8 mouse cellular contexts compared by ENCODE assay signal in the genomic region with DNA sequence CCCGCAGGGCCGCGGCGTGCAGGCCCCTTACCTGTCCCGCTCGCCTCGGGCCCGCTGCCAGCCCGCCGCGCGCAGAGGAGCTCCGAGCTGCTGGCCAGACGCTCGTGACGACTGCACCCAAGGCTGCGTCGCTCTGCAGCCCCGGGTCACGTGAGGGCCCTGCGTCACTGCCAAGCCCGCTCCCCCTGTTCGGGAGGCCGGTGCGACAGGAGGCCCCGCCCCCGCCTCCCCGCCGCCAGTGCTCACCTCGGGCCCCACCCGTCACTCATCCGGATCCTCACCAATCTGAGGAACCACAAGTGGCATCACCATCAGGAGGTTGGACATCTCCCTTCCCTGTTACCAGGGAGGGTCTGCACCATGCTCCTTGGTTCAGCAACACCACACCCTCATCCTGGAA. TPM values are rescaled to one million over a fixed set of nuclear protein-coding genes. Genes with fewer than 3 reads are reported as not detected.
A peak's percentile ranks its signal among the peaks of the same experiment; 100 is the strongest.
DNase-seq lines count a peak whose midpoint lies in the region; ATAC-seq and TF ChIP-seq lines count a peak whose summit lies in the region.
"Not testable (repeated sequence)": the region's sequence is repeated elsewhere in the genome, so short reads cannot be mapped to it uniquely, and the experiment has no call there.

A gene (minus strand): TSS at position 217 of the 400 bp plus-strand sequence.

- DNase-seq in adrenal gland, adult 2 months; lung, adult 2 months: not testable (repeated sequence)
- peak; percentile 3 for DNase-seq in embryo, embryonic 10 days (ENCODE audit: low spot score)
- peak; percentile 2 to 22 for DNase-seq in frontal cortex, adult 2 months (ENCODE audit: extremely low spot score in 1 of 2, low spot score in 1 of 2)
- peak; percentile 20 for DNase-seq in hindbrain, postnatal 0 days (ENCODE audit: low spot score)
- peak; percentile 10 for DNase-seq in left cerebral cortex, adult 11 months (ENCODE audit: low spot score)
- DNase-seq in thymus, postnatal 4 days, result peak; percentile 34

- H3K36me3 ChIP-seq in hindbrain, postnatal 0 days (ENCODE audit: insufficient read depth, low read length); neural tube, embryonic 15.5 days: not testable (repeated sequence)

- not testable (repeated sequence) for TF ChIP-seq POLR2A in lung, adult 2 months (IDR thresholded peaks at IDR 0.05; ENCODE audit: borderline replicate concordance, extremely low read depth, low read depth, low read length)

- not testable (repeated sequence) for H3K4me1 ChIP-seq in hindbrain, postnatal 0 days (ENCODE audit: insufficient read depth, low read length); lung, adult 2 months (ENCODE audit: control insufficient read depth, insufficient read depth, low read length); neural tube, embryonic 15.5 days

- H3K4me2 ChIP-seq in hindbrain, postnatal 0 days (ENCODE audit: low read depth, low read length), result peak within 1 kb of the TSS; percentile 43
- peak within 1 kb of the TSS; percentile 55 for H3K4me2 ChIP-seq in neural tube, embryonic 15.5 days

- WGBS in hindbrain, postnatal 0 days, result no CpG with 5 or more reads among the region's 32 CpGs
- WGBS in lung, adult 2 months, result 16% methylated on average over 12 of the region's 32 CpGs
- WGBS in neural tube, embryonic 15.5 days, result 38% methylated on average over 2 of the region's 32 CpGs

- peak; percentile 98 for ATAC-seq in hindbrain, postnatal 0 days
- ATAC-seq in neural tube, embryonic 15.5 days (ENCODE audit: low FRiP score), result peak; percentile 98

- H3K4me3 ChIP-seq in hindbrain, postnatal 0 days (ENCODE audit: low read length), result peak within 1 kb of the TSS; percentile 42
- peak within 1 kb of the TSS; percentile 28 for H3K4me3 ChIP-seq in lung, adult 2 months (replicated peaks; ENCODE audit: extremely low read depth, low read depth, low read length)
- peak within 1 kb of the TSS; percentile 46 for H3K4me3 ChIP-seq in neural tube, embryonic 15.5 days (replicated peaks)

- TF ChIP-seq CTCF in hindbrain, postnatal 0 days (IDR thresholded peaks at IDR 0.05; ENCODE audit: low read depth); lung, adult 2 months (IDR thresholded peaks at IDR 0.05; ENCODE audit: insufficient read depth, low read length): not testable (repeated sequence)

- H3K9ac ChIP-seq in hindbrain, postnatal 0 days (replicated peaks; ENCODE audit: low read length), result peak within 1 kb of the TSS; percentile 51
- peak within 1 kb of the TSS; percentile 34; the same call in 1 of the 2 replicates for H3K9ac ChIP-seq in neural tube, embryonic 15.5 days (replicated peaks)

- not testable (repeated sequence) for H3K27me3 ChIP-seq in hindbrain, postnatal 0 days (ENCODE audit: insufficient read depth, low read length); neural tube, embryonic 15.5 days (replicated peaks)

- not testable (repeated sequence) for H3K9me3 ChIP-seq in hindbrain, postnatal 0 days (ENCODE audit: low read length); neural tube, embryonic 15.5 days (replicated peaks)

- H3K27ac ChIP-seq in hindbrain, postnatal 0 days, result peak within 1 kb of the TSS; percentile 73
- peak within 1 kb of the TSS; percentile 79 for H3K27ac ChIP-seq in neural tube, embryonic 15.5 days (replicated peaks)

RNA-seq across cellular contexts. Expression of the gene that starts here (rescaled TPM):
- 10 to 100 TPM; 16.0 to 33.7 TPM for total RNA-seq in adrenal gland, adult 2 months (2021)
- polyA plus RNA-seq in adrenal gland, adult 2 months (2012; rRNA removed), result 1.4 TPM in 2 replicates
- polyA plus RNA-seq in frontal cortex, adult 2 months (2012; rRNA removed), result 425 and 460 TPM in 2 replicates
- 171 and 200 TPM in 2 replicates for total RNA-seq in hindbrain, postnatal 0 days (2014; rRNA removed)
- polyA plus RNA-seq in hindbrain, postnatal 0 days (2015; fragmentation: Nextera tagmentation; extraction: Ambion mirVana), result 938 and 961 TPM in 2 replicates
- 18.6 and 23.7 TPM in 2 replicates for polyA plus RNA-seq in lung, adult 2 months (2012; rRNA removed)
- polyA plus RNA-seq in neural tube, embryonic 15.5 days (2015; fragmentation: Nextera tagmentation; extraction: Ambion mirVana), result 664 and 773 TPM in 2 replicates

Comparison
In these comparisons a context has a peak if more than half of its experiments do, and no peak if none do; other contexts are left out.
1. RNA of the gene that starts here (polyA plus RNA-seq): 938 to 961 TPM in hindbrain, postnatal 0 days, 664 to 773 TPM in neural tube, embryonic 15.5 days and 425 to 460 TPM in frontal cortex, adult 2 months; 18.6 to 23.7 TPM in lung, adult 2 months and 1.4 TPM in adrenal gland, adult 2 months; every median in the first group is over 10 times any median in the second.
2. Peak in every context shown above with its lines, with median percentiles within 50 percentile points of each other: H3K4me3 ChIP-seq.